Mouse (Mus musculus) MEL (cell line): Measurements from ENCODE around the gene Eloa. TPM values are rescaled to one million over a fixed set of nuclear protein-coding genes. Genes with fewer than 3 reads are reported as not detected.

Experiments
- DNase-seq: peaks from one replicate; pipeline ENCODE4 v3.0.0; 2011; ENCODE audit warnings: low read depth, low spot score
- H3K27ac ChIP-seq: 2 replicates; pipeline ENCODE4 v1.5.1; 2012; ENCODE audit warnings: low read depth, mild to moderate bottlenecking, control low read depth, low read length, moderate library complexity; ENCODE audit not compliant: control insufficient read depth
- H3K27me3 ChIP-seq, 2 experiments: fragments of 150-350 bp in 1 of 2; sonication (generic) in 1 of 2; 2 replicates each; pipeline ENCODE4 v1.6.1; 2012; ENCODE audit warnings: low read length in 2 of 2, mild to moderate bottlenecking in 2 of 2, improper control_type of control experiment in 1 of 2, moderate library complexity in 1 of 2; ENCODE audit not compliant: insufficient read depth in 2 of 2, control insufficient read depth in 1 of 2
- H3K36me3 ChIP-seq, 2 experiments: 2 replicates each; pipeline ENCODE4 v1.6.1; 2012 to 2014; ENCODE audit warnings: low read length in 2 of 2, improper control_type of control experiment in 1 of 2, inconsistent platforms in 1 of 2, mild to moderate bottlenecking in 1 of 2; ENCODE audit not compliant: insufficient read depth in 2 of 2, control insufficient read depth in 1 of 2
- H3K4me1 ChIP-seq, 2 experiments: fragments of 150-350 bp in 1 of 2; sonication (generic) in 1 of 2; 2 replicates each; pipeline ENCODE4 v1.6.1; 2012; ENCODE audit warnings: low read length in 2 of 2, improper control_type of control experiment in 1 of 2, mild to moderate bottlenecking in 1 of 2; ENCODE audit not compliant: insufficient read depth in 2 of 2, control insufficient read depth in 1 of 2
- H3K4me3 ChIP-seq, 2 experiments: fragments of 150-350 bp in 1 of 2; sonication (generic) in 1 of 2; 2 replicates each; pipeline ENCODE4 v1.5.1; 2012; ENCODE audit warnings: low read depth in 2 of 2, low read length in 2 of 2, mild to moderate bottlenecking in 2 of 2, moderate library complexity in 2 of 2, control low read depth in 1 of 2, improper control_type of control experiment in 1 of 2; ENCODE audit not compliant: control insufficient read depth in 1 of 2, insufficient read depth in 1 of 2
- H3K79me2 ChIP-seq: 2 replicates; pipeline ENCODE4 v1.6.1; 2012; ENCODE audit warnings: mild to moderate bottlenecking, low read length, moderate library complexity; ENCODE audit not compliant: control insufficient read depth, poor library complexity, insufficient read depth
- H3K9ac ChIP-seq: 2 replicates; pipeline ENCODE4 v1.6.1; 2012; ENCODE audit warnings: low read depth, mild to moderate bottlenecking, control low read depth, low read length, moderate library complexity; ENCODE audit not compliant: control insufficient read depth, poor library complexity, severe bottlenecking
- H3K9me3 ChIP-seq: fragments of 150-350 bp; sonication (generic); replicated peaks from 2 replicates; pipeline ENCODE4 v1.6.1; 2012; ENCODE audit warnings: mild to moderate bottlenecking, low read length, improper control_type of control experiment, moderate library complexity; ENCODE audit not compliant: insufficient read depth
- BHLHE40 ChIP-seq: IDR thresholded peaks from 2 replicates; pipeline ENCODE4 v1.6.1; 2012; ENCODE audit warnings: low read depth, mild to moderate bottlenecking, inconsistent platforms, low read length, improper control_type of control experiment, borderline replicate concordance
- CHD1 ChIP-seq: IDR thresholded peaks from 2 replicates; pipeline ENCODE4 v1.6.1; 2012; ENCODE audit warnings: low read depth, mild to moderate bottlenecking, inconsistent platforms, low read length, improper control_type of control experiment
- CHD2 ChIP-seq: IDR thresholded peaks from 2 replicates; pipeline ENCODE4 v1.6.1; 2011; ENCODE audit warnings: low read length, improper control_type of control experiment
- CTCF ChIP-seq, 3 experiments: IDR thresholded peaks in 2 of 3; conservative IDR thresholded peaks in 1 of 3; 2 replicates each; pipeline ENCODE4 v1.5.1; 2011 to 2012; ENCODE audit warnings: low read length in 3 of 3, low read depth in 2 of 3, mild to moderate bottlenecking in 2 of 3, improper control_type of control experiment in 1 of 3, inconsistent platforms in 1 of 3, mixed read lengths in 1 of 3, moderate library complexity in 1 of 3; ENCODE audit not compliant: control insufficient read depth in 1 of 3, insufficient read depth in 1 of 3, poor library complexity in 1 of 3, severe bottlenecking in 1 of 3
- ELF1 ChIP-seq: IDR thresholded peaks from 2 replicates; pipeline ENCODE4 v1.6.1; 2014; ENCODE audit warnings: low read depth, mild to moderate bottlenecking, inconsistent platforms, low read length, improper control_type of control experiment, moderate library complexity
- EP300 ChIP-seq, 2 experiments: IDR thresholded peaks; 2 replicates each; pipeline ENCODE4 v1.6.1; 2011; ENCODE audit warnings: improper control_type of control experiment in 2 of 2, low read length in 2 of 2, low read depth in 1 of 2, mild to moderate bottlenecking in 1 of 2
- ETS1 ChIP-seq: IDR thresholded peaks from 2 replicates; pipeline ENCODE4 v1.6.1; 2012; ENCODE audit warnings: low read depth, mild to moderate bottlenecking, inconsistent platforms, low read length, improper control_type of control experiment, moderate library complexity
- GABPA ChIP-seq: IDR thresholded peaks from 2 replicates; pipeline ENCODE4 v1.6.1; 2012; ENCODE audit warnings: low read depth, mild to moderate bottlenecking, inconsistent platforms, low read length, improper control_type of control experiment, moderate library complexity
- GATA1 ChIP-seq: IDR thresholded peaks from 2 replicates; pipeline ENCODE4 v1.6.1; 2011; ENCODE audit warnings: low read depth, low read length, improper control_type of control experiment
- HCFC1 ChIP-seq: IDR thresholded peaks from 2 replicates; pipeline ENCODE4 v1.6.1; 2012; ENCODE audit warnings: low read depth, mild to moderate bottlenecking, inconsistent platforms, low read length, improper control_type of control experiment, moderate library complexity
- JUND ChIP-seq: IDR thresholded peaks from 2 replicates; pipeline ENCODE4 v1.6.1; 2011; ENCODE audit warnings: low read depth, mild to moderate bottlenecking, improper control_type of control experiment, low read length
- KAT2A ChIP-seq: conservative IDR thresholded peaks from 2 replicates; pipeline ENCODE4 v1.6.1; 2012; ENCODE audit warnings: low read depth, low read length, improper control_type of control experiment, inconsistent platforms
- MAFK ChIP-seq: IDR thresholded peaks from 2 replicates; pipeline ENCODE4 v1.6.1; 2011; ENCODE audit warnings: low read depth, mild to moderate bottlenecking, low read length, improper control_type of control experiment, borderline replicate concordance
- MAX ChIP-seq: IDR thresholded peaks from 2 replicates; pipeline ENCODE4 v1.6.1; 2011; ENCODE audit warnings: low read length, improper control_type of control experiment
- MAZ ChIP-seq: IDR thresholded peaks from 2 replicates; pipeline ENCODE4 v1.6.1; 2012; ENCODE audit warnings: low read depth, mild to moderate bottlenecking, inconsistent platforms, low read length, improper control_type of control experiment
- MXI1 ChIP-seq: IDR thresholded peaks from 2 replicates; pipeline ENCODE4 v1.6.1; 2011; ENCODE audit warnings: mild to moderate bottlenecking, low read depth, low read length, improper control_type of control experiment
- MYB ChIP-seq: IDR thresholded peaks from 2 replicates; pipeline ENCODE4 v1.6.1; 2011; ENCODE audit warnings: mild to moderate bottlenecking, low read depth, low read length, improper control_type of control experiment
- MYC ChIP-seq: IDR thresholded peaks from 2 replicates; pipeline ENCODE4 v1.6.1; 2011; ENCODE audit warnings: low read depth, mild to moderate bottlenecking, low read length, improper control_type of control experiment, moderate library complexity
- NELFE ChIP-seq: IDR thresholded peaks from 2 replicates; pipeline ENCODE4 v1.6.1; 2011; ENCODE audit warnings: low read depth, low read length, improper control_type of control experiment
- NRF1 ChIP-seq: IDR thresholded peaks from 2 replicates; pipeline ENCODE4 v1.6.1; 2014; ENCODE audit warnings: low read depth, mild to moderate bottlenecking, inconsistent platforms, low read length, improper control_type of control experiment, moderate library complexity; ENCODE audit not compliant: poor library complexity, insufficient read depth, severe bottlenecking
- POLR2A ChIP-seq, 2 experiments: IDR thresholded peaks; 2 replicates each; pipeline ENCODE4 v1.6.1; 2011 to 2012; ENCODE audit warnings: low read length in 2 of 2, mild to moderate bottlenecking in 2 of 2, control low read depth in 1 of 2, improper control_type of control experiment in 1 of 2, low read depth in 1 of 2, moderate library complexity in 1 of 2; ENCODE audit not compliant: control insufficient read depth in 1 of 2, insufficient read depth in 1 of 2, poor library complexity in 1 of 2
- POLR2AphosphoS2 ChIP-seq: IDR thresholded peaks from 2 replicates; pipeline ENCODE4 v1.6.1; 2011; ENCODE audit warnings: low read length, improper control_type of control experiment
- POLR2AphosphoS5 ChIP-seq: IDR thresholded peaks from 2 replicates; pipeline ENCODE4 v1.6.1; 2012; ENCODE audit warnings: low read depth, borderline replicate concordance, mild to moderate bottlenecking, inconsistent platforms, low read length, moderate library complexity, mixed read lengths
- RAD21 ChIP-seq: IDR thresholded peaks from 2 replicates; pipeline ENCODE4 v1.6.1; 2011; ENCODE audit warnings: mild to moderate bottlenecking, low read depth, low read length, improper control_type of control experiment
- RCOR1 ChIP-seq: IDR thresholded peaks from 2 replicates; pipeline ENCODE4 v1.6.1; 2012; ENCODE audit warnings: low read depth, mild to moderate bottlenecking, inconsistent platforms, low read length, improper control_type of control experiment
- SIN3A ChIP-seq: IDR thresholded peaks from 2 replicates; pipeline ENCODE4 v1.6.1; 2012; ENCODE audit warnings: low read length, improper control_type of control experiment, inconsistent platforms
- TAL1 ChIP-seq: IDR thresholded peaks from 2 replicates; pipeline ENCODE4 v1.6.1; 2012; ENCODE audit warnings: mild to moderate bottlenecking, inconsistent platforms, low read length, moderate library complexity, mixed read lengths
- TBP ChIP-seq: IDR thresholded peaks from 2 replicates; pipeline ENCODE4 v1.8.0; 2011; ENCODE audit warnings: low read depth, low read length, improper control_type of control experiment
- TCF12 ChIP-seq: IDR thresholded peaks from 2 replicates; pipeline ENCODE4 v1.6.1; 2014; ENCODE audit warnings: low read depth, mild to moderate bottlenecking, inconsistent platforms, low read length, improper control_type of control experiment, moderate library complexity
- UBTF ChIP-seq: IDR thresholded peaks from 2 replicates; pipeline ENCODE4 v1.6.1; 2012; ENCODE audit warnings: low read depth, mild to moderate bottlenecking, inconsistent platforms, low read length, improper control_type of control experiment, moderate library complexity, borderline replicate concordance; ENCODE audit not compliant: insufficient read depth
- USF2 ChIP-seq, 2 experiments: IDR thresholded peaks; 2 replicates each; pipeline ENCODE4 v1.6.1; 2011 to 2012; ENCODE audit warnings: improper control_type of control experiment in 2 of 2, low read length in 2 of 2, borderline replicate concordance in 1 of 2, inconsistent platforms in 1 of 2, low read depth in 1 of 2, mild to moderate bottlenecking in 1 of 2; ENCODE audit not compliant: insufficient read depth in 1 of 2
- ZC3H11A ChIP-seq: IDR thresholded peaks from 2 replicates; pipeline ENCODE4 v1.6.1; 2012; ENCODE audit warnings: low read depth, mild to moderate bottlenecking, inconsistent platforms, low read length, improper control_type of control experiment
- ZKSCAN1 ChIP-seq: IDR thresholded peaks from 2 replicates; pipeline ENCODE4 v1.6.1; 2012; ENCODE audit warnings: low read depth, mild to moderate bottlenecking, inconsistent platforms, low read length, improper control_type of control experiment, moderate library complexity
- ZMIZ1 ChIP-seq: IDR thresholded peaks from 2 replicates; pipeline ENCODE4 v1.6.1; 2012; ENCODE audit warnings: low read depth, mild to moderate bottlenecking, inconsistent platforms, low read length, improper control_type of control experiment, moderate library complexity
- ZNF384 ChIP-seq: IDR thresholded peaks from 2 replicates; pipeline ENCODE4 v1.6.1; 2012; ENCODE audit warnings: low read depth, mild to moderate bottlenecking, inconsistent platforms, low read length, improper control_type of control experiment
- polyA plus RNA-seq, 2 experiments: library from polyadenylated mRNA; stranded (reverse) in 1 of 2; unstranded in 1 of 2; fragments of >175 nt in 1 of 2; fragments of >200 nt in 1 of 2; gene quantifications; 2 replicates each; pipeline versions ENCODE4 v1.2.1 to v1.2.4; 2012; ENCODE audit warnings: low replicate concordance in 2 of 2, low read depth in 1 of 2; ENCODE audit not compliant: insufficient read length in 2 of 2, insufficient read depth in 1 of 2, missing spikeins in 1 of 2
- total RNA-seq: library from RNA; depleted of rRNA; stranded (reverse); fragments of 300-350 nt; gene quantifications from 2 replicates; pipeline ENCODE4 v1.2.3, GENCODE M21; 2012

Eloa gene
- total and polyA plus RNA-seq, 3 experiments: 30.8 to 41.4 (median 34.1) TPM

- Histone ChIP-seq H3K9me3 (no peaks in the 10 kb centered on the region), H3K4me1 (peaks cover 0 to 22% of the 10 kb centered on the region in 2 experiments; a peak in 3 of 4 replicates), H3K4me3 (peak overlapping the region; percentile 68 to 90), H3K36me3 (peaks cover 11% of the 10 kb centered on the region in 2 experiments; a peak in 3 of 4 replicates), H3K27ac (peak overlapping the region; percentile 95), H3K27me3 (no peaks in the 10 kb centered on the region), H3K79me2 (peaks cover 16% of the 10 kb centered on the region), H3K9ac (peak overlapping the region; percentile 83)
- peak; percentile 80 for DNase-seq
- TF ChIP-seq TCF12 (peak; percentile 68), ETS1 (peak; percentile 78), ZNF384 (peak; percentile 66), POLR2AphosphoS2 (no peak; the same call in 1 of the 2 replicates), ZC3H11A (no peak), HCFC1 (peak; percentile 69), CTCF (IDR thresholded peaks at IDR 0.05 in 2 of 3, conservative IDR thresholded peaks at IDR 0.05 in 1 of 3; ENCODE audit: control insufficient read depth in 1 of 3, insufficient read depth in 1 of 3, low read depth in 2 of 3, low read length in 3 of 3, poor library complexity in 1 of 3, severe bottlenecking in 1 of 3) (no peak), RAD21 (no peak), RCOR1 (peak; percentile 61; the same call in 1 of the 2 replicates), MXI1 (peak; percentile 29; the same call in 1 of the 2 replicates), TAL1 (no peak), MAZ (no peak), BHLHE40 (no peak), USF2 (IDR thresholded peaks at IDR 0.05; ENCODE audit: borderline replicate concordance in 1 of 2, insufficient read depth in 1 of 2, low read depth in 1 of 2, low read length in 2 of 2) (no peak), ELF1 (no peak), JUND (no peak), SIN3A (peak; percentile 62), GABPA (no peak), CHD1 (no peak; the same call in 1 of the 2 replicates), NELFE (peak; percentile 53; the same call in 1 of the 2 replicates), EP300 (IDR thresholded peaks at IDR 0.05; ENCODE audit: low read depth in 1 of 2, low read length in 2 of 2) (peak; percentile 76 to 89), MAFK (no peak; the same call in 1 of the 2 replicates), KAT2A (peak; percentile 41; the same call in 1 of the 2 replicates), UBTF (no peak), CHD2 (no peak), POLR2A (IDR thresholded peaks at IDR 0.05; ENCODE audit: control insufficient read depth in 1 of 2, insufficient read depth in 1 of 2, low read depth in 1 of 2, low read length in 2 of 2, poor library complexity in 1 of 2) (peak; percentile 9; a peak in 1 of 4 replicates), ZKSCAN1 (no peak), GATA1 (peak; percentile 80), MYB (peak; percentile 44; the same call in 1 of the 2 replicates), POLR2AphosphoS5 (no peak), ZMIZ1 (no peak), MAX (no peak), MYC (no peak), NRF1 (no peak), TBP (peak; percentile 48)
Observed at GRCm38 (mm10) chr4:135972911-135973811, 48.4 kb downstream of the Eloa start.
